Mouse (Mus musculus) liver, postnatal 0 days (tissue): ENCODE results near the gene Gpsm1.

Source experiments
- CTCF ChIP-seq: sonication (generic); IDR thresholded peaks from 2 replicates; pipeline ENCODE4 v1.5.1; 2016; ENCODE audit warnings: antibody characterized with exemption, low read depth
- EP300 ChIP-seq: IDR thresholded peaks from 2 replicates; pipeline ENCODE4 v1.6.1; 2016; ENCODE audit warnings: antibody characterized with exemption, low read depth, mild to moderate bottlenecking

- peak; percentile 82 for TF ChIP-seq CTCF
- TF ChIP-seq EP300: no peak; the same call in 1 of the 2 replicates
Observed at GRCm38 (mm10) chr2:26351358-26352290, 36.3 kb downstream of the Gpsm1 start, which contains the start of gene Dnlz.
